Mouse (Mus musculus) mouse embryonic stem cell (cell line): ENCODE data around the gene Rsph9.

ENCODE experiments used
- in situ Hi-C, 2 experiments: fragments of 300-500 bp; cut with MboI; formaldehyde crosslinking; loops; 1 replicate in 1 of 2; 3 replicates in 1 of 2; pipeline ENCODE4 v1.14.3; 2019 to 2020; ENCODE audit warnings: low sequenced_read_pairs in 2 of 2, low pct_unique_long_range_greater_than_20kb in 1 of 2, mixed read lengths in 1 of 2; ENCODE audit not compliant: unreplicated experiment in 1 of 2

The Rsph9 gene

DNA sequence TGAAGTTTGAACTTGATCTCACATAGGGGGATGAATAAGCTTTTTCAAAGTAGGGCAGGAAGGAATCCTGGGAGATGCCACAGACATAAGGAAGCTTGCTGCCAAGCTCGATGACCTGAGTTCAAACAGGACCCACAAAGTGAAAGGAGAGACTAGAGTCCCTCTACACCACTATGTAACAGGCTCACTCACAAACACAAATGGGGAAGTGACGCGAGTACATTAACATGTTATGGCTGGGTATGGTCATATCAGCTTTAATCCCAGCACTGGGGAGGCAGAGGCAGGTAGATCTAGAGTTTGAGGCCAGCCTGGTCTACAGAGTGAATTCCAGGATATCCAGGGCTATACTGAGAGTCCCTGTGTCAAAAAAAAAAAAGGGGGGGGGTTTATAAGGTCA lies 10.3 kb upstream of the Rsph9 start:
- in situ Hi-C loops: no loop called here

DNA sequence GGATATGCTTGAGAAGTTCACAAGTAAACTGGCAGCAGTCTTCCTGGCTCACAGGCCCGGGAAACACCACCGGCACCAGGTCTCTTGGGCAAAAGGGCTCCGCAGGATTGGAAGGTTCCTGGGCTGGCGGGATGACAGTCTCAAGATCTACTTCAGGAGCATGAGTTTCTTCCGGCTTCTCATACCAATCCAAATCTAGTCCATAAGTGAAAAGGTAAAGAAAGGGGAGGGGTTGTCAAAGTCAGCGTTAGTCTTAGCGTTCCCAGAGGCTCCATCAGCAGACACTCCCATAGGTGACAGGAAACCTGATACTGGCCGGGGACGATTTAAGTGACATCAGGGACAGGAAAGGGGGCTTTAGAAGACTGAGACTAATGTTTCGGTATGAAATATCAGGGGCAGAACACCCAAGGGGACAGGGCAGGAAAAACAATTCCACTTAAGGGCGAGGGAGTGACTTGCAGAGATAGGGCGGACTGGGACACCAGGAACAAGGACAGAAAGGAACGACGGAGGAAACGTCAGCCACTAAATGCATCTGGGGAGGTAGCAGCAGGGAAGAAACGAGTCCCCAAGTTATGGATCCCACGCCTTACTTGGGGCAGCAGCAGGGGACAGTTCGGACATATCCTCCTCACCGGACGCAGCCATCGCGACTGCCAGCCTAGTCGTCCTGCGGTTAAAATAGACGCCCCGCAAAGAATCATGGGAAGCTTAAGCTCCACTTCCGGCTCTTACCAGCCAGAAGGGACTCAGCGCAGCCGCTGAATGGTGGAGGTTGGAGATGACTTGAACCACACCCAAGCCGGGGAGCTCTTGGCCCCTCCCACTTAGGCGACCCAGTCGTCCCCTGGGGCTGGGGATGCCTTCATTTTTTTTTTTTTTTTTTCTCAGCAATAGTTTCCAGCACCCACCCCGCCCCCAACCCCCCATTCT lies 9.1 kb upstream of the Rsph9 start, which contains the start of gene Mad2l1bp:
TSS of gene Mad2l1bp (minus strand) at position 707 of the 936 bp plus-strand sequence.
- in situ Hi-C loops: no loop called here

DNA sequence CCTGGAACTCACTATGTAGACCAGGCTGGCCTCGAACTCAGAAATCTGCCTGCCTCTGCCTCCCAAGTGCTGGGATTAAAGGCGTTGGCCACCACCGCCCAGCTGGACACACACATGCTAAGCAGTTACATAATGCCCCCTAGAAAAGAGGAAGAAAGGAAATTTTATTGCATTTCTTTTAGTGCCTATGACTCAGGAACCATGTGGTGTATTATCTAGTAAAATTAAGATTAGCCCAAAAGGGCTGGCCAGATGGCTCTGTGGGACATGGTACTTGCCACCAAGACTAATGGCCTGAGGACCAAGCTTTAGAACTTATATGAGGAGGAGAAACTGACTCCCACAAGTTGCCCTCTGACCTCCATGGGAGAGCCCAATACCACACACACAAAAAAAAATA lies 4.1 kb downstream of the Rsph9 start:
- in situ Hi-C loops: loop anchor here in 1 of 2 experiments (10.0 kb wide), 3 partner anchors 95 to 405 kb away; partner anchors contain the start of gene 1600014C23Rik

DNA sequence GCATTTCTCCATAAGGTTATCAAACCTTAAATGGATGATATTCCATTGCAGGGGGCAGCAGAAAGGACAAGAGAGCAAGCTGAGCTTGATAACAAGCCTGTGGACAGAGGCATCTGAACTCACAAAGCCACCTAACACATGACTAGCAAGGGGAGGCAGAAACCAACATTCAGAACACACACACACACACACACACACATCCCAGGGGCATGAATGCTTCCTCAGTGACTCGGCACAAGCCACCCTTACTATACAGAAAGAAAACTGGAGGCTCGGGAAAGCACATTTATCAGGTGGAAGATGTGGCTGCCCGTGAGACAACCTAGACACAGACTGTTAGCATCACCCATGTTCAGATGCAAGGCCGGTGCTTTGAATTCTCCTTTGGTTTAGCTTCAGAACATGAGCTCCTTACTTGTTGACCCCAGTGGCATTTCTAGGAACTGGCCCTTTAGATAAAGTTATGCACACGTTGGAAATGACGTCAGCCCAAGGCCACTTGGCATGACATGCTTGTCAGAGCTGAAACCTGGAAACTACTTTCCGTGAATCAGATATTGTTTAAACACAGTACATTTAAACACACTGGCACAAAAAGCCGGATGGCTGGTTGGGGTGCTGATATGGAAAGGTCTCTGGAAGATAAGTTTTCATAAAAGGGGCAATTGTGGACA lies 5.3 kb downstream of the Rsph9 start:
- in situ Hi-C loops: loop anchor here in 1 of 2 experiments (10.0 kb wide), 3 partner anchors 94 to 404 kb away; partner anchors contain the start of gene 1600014C23Rik

DNA sequence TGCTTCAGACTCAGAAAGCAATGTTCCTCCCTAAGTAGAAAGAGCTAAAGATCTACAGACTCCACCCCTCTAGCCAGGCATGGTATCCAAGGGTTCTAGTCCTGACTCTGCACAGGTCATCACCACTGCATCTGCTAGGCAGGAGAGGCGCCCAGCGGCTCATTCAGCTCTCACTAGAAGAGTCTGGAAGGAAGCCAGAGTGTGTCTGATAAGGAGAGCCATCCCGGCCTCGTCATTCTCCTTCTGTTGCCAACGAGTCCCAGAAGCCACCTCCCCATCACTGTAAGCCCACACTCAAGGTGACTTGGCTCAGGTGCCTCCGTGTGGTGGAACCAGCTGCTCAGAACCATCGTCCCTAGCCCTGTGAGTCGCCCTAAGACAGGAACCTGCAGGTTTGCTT lies 11.2 kb downstream of the Rsph9 start:
- in situ Hi-C loops: loop anchor here in 1 of 2 experiments (10.0 kb wide), 3 partner anchors 88 to 398 kb away; partner anchors contain the start of gene 1600014C23Rik

DNA sequence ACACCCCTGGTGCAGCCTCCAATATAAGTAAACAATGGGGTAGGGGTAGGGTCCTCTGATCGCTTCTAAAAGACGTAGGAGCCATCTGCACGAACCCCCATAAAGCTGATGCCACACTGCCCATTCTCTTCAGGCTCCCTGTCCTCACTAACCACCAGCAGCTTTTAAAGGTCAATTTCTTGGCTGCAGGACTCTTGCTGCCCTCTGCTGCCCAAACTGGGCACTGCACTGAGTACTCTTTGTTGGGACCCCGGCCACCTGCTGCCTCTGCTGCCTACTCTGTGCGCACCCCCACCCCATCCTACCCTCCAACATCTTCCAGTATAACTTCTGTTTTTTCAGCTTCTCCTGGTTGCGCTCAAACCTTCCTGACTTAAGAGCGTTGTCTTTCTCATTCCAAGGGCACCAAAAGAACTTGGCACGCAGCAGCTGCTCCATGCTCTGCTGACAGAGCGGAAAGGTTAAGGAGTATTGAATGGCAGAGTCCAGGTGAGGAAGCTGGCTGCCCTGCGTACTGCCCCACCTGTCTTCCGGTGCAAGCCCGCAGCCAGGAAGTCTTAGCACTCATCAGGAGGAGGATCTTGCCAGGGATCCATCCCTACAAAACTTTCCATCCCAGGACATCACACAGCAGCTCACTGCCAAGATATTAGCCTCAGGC lies 11.8 kb downstream of the Rsph9 start:
- in situ Hi-C loops: loop anchor here in 1 of 2 experiments (10.0 kb wide), 3 partner anchors 87 to 397 kb away; partner anchors contain the start of gene 1600014C23Rik

DNA sequence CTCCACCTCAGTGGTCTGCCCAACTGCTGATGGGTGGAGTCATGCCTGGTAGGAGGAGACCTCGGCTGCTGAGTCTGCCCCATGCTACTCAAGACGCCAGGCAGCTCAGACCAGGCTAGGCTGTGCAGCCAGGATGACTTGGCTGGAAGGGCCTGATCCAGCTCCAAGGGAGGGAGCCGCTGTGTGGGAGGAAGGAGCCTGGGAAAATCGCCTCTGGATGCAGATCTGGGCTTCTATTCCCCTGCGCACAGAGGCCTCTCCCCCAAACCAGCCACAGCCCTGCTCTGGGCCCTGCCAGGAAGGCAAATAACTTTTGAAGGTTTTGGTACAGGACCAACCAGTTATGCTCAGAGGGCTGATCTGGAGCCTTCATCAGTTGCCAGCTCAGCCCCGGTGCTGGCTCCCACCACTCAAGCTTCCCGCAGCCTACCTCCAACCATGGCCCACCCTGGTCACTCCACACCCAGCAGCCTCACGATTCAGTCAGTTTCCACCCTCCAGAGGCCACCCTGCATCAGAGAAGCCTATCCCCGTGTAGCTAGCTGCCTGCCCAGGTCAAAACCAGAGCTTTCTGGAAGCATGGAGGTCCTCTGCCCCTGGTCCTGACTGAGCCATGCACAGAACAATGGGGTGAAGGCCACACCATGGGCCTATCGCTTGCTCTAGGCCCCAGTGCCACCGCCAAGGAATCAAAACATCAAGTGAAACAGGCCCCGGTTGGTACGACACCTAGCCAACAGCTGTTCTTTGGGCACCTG lies 14.1 kb downstream of the Rsph9 start:
- in situ Hi-C loops: loop anchor here in 1 of 2 experiments (10.0 kb wide), 3 partner anchors 85 to 395 kb away; partner anchors contain the start of gene 1600014C23Rik

DNA sequence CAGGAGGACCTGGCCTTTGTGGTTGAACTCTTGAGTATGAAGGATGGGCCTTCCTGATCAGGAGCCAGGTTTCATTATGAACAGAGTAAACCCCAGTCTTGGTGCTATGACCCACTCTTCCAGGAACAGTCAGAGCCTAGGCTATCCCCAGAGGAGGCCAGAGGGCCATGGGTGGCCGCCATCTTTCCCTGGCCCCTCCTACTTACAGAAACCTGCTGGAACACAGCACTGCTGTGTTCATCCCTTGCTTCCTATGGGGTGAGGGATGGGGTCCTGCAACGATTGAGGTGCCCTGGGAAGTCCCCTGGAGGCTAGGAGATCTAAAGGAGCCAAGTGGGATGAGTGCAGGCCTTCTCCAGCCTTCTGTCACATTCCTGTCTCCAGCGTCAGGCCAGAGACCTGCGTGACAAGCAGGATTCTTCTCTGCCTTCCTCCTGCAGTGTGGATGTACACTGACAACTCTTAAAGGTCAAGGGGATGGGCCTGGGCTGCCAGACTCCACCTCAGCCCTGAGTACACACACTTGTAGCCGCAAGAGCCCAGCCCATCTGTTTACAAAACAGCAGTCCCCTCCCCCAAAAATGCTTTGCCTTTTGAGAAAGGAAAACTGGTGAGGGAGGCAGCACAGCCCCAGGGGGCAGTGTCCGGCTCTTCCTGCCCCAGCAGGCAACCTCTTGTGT lies 16.1 kb downstream of the Rsph9 start:
- in situ Hi-C loops: no loop called here

DNA sequence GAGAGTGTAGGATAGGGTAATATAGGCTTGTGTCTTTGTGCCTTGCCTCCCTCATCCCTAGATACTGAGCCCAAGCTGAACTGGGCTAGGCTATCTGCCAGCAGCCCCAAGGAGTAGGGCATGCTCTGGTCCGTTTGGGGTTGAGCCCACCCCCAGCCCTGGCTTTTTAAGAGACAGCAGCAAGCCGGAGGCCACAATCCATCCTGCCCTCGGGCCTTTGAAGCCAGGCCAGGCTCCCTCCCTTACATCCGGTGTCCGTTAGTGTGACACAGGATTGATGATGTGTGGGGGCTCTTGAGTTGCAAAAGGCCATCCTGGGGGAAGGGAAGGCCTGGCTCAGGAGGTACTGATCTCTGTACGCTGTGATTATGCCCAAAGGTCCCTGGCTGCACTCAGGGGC lies 17.4 kb downstream of the Rsph9 start:
- in situ Hi-C loops: no loop called here

DNA sequence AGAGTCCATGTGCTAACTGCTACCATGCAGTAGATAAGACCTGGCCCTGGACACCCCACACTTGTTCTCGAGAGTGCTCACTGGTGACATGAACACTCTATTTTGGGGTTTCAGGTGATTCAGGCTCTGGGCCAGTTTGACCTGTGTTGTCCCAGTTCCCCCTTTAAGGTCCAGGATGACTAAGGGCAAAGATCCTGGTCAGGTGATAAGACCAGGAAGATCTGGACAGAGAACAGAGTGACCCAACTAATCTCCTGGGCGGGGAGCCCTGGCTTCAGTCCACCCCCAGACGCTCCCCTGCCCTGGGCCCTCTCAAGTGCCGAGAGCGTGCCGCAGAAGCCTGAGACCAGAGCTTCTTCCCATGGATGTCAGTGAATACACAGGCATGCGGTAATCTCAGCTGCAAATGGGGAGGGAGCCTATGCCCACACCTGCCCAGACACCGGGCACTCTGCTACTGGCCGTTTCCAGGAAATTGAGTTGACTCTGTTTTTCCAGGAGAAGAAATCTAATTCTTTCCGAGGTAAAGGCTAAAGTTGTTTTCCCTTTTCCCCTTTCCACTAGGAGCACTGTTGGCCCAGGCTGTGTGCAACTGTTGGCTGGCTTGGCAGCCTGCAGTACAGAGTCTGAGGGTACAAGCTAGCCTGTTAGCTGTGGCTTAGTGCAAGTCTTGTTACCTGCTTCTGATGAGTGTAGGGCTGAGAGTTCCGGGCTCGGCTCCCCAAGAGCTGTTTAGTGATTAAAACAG lies 19.9 kb downstream of the Rsph9 start:
- in situ Hi-C loops: no loop called here

DNA sequence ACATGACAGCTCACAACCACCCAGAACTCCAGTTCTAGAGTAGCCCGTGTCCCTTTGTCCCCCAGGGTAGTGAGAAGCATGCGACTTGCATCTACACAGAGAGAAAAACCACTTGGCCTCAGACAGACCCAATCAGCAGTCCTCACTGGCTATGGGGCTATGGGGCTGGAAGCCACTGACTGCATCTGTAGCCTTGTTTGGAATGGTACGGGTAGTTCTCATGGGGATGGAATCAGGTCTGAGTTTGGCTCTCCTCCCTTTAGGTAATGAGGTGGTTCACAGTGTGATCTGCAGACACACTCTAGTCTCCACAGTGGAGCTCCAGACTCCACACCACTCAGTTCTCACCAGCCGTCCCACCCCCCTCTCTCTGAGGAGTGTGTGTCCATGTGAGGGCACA lies 20.7 kb downstream of the Rsph9 start:
- in situ Hi-C loops: no loop called here

DNA sequence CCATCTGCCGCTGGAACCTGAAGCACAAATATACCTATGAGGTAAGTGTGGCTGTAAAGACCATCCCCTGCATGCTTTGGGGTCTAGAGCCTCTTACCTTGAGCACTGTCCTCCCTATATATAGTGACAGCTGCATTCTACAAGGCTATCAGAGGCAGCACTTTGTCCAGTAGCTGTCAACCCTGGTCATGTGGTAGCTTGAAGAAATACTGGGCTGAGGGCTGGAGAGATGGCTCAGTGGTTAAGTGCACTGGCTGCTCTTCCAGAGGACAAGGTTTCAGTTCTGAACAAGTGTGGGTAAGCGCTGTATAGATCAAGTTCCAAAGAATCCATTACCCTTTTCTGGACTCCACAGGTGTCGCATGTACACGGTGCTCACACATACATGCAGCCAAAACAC lies 21.2 kb downstream of the Rsph9 start:
- in situ Hi-C loops: no loop called here

DNA sequence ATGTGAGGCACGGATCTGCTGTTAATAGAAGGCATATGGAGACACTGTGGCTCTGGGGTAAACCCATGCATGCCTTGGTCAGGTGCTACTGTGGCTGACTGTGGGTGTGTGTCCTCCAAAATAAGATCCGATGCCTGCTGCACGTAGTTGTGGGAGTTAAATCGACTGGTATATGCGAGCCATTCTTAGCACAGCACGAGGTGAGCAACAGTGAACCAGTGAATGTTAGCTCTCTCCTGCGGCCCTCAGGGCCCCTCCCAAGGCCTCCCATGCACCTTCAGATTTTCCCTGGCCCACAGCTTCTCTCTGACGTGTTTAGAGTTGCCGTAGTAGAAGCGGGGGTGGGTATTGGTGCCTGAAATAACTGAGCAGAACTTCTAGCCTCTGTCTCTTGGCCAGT lies 24.4 kb downstream of the Rsph9 start:
- in situ Hi-C loops: no loop called here

DNA sequence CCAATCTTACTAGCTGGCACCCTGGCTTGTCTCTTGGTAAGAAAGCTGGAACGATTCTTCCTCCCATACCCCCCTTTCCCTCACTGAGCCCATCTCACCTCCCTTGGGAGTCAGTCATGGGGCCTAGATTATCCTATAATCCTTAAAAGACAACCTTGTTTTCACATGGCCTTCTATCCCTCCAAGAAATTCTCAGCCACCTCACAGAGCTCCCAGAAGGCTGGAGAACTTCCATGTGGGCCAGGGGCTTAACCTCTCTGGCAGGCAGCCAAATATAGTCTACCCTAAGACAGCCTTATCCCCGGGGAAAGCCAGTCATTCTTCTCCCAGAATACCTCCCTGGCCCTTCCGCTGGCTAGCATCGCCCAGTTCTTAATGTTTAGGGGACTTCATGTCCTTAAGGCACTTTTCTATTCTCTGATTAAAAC lies 25.6 kb downstream of the Rsph9 start:
- in situ Hi-C loops: no loop called here

DNA sequence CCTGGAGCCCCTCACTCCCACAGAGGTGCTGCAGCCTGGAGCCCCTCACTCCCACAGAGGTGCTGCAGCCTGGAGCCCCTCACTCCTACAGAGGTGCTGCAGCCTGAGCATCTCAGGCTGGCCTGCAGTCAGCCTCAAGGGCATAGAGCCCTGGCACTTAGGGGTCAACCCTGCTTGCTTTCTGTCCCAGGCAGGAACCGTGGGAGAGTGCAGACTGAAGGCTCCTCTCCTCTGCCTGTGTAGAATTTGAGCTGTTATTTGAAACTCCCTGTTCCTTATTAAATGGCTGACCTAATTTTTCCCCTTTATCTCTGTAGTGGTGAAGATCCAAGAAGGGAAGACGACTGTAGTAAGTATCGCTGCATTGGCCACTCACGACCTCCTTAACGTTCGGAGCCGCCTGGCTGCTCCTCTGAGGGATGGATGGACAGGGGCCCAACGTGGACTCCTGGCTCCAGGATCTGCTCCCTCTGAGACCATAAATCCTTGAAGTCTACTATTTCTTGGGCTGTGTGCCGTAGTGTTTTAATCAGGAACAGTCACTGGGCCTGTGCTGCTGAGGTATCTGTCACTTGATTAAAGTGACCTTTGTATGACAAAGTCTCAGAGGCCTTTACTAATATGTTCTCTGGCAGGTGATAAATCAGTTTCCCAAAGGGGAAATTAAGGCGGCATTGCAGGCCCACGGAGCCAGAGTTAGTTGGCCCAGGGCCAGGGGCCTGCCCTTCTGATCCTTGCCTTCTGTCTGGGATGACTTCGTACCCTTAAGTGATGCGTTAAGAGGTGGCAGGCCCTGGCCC lies 26.2 kb downstream of the Rsph9 start:
- in situ Hi-C loops: no loop called here

DNA sequence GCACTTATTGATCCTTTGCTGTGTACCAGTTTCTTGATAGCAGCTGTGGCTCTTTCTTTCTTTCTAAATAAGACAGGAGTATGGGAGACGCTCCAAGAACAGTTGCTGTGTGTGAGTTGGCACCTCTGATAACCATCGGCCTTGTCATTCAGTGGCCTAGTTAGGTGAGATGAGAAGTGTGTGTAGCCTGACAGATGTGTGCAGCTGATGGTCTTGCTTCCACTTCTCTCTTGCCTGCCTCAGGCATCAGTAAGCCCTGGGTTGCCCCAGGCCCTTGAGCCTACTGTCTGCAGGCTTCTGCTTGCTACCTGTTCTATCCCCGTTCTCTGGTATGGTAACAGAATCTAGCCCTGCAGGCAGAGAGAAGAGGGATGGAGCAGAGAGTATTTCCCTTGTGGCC lies 27.1 kb downstream of the Rsph9 start:
- in situ Hi-C loops: no loop called here
